Mouse (Mus musculus): Measurements from ENCODE around the gene Tmem208. TPM values are rescaled to one million over a fixed set of nuclear protein-coding genes. Genes with fewer than 3 reads are reported as not detected.

The Tmem208 gene
- total and polyA plus RNA-seq, 3 experiments = 76.2 to 133 (median 88.1) TPM

DNA sequence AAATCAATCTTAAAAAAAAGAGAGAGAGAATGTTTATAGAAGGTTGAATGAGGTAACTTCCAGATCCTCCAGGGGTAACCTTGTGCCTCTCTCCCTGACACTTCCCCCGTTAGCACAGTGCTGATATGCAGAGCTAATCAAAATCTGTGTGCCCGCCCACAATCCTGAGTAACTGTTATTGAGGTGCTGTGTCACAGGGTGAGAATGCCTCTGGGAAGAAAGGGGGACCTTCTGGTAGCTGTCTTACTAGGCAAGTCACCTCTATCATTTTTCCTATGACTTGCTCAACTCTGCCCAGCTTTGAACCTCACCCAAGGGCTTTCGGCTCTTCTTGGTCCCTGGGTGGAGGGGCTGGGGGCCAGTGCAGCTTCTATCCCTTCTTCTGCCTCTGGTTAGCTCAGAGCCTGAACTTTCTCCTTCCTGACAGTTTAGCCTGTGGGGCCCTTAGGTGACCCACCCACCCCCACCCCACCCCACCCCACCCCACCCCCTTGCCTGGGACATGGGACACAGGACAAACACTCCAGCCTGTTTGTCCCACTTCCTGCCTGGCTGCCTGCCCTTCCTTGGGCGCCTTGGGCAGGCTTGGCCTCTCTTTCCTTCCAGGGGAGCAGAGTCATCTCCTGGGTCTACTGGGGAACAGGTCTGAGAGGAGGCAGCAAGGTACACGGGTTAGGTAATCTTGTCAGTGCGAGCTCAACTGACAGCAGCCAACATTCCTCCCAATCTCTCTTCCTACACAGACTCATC is 13.9 kb downstream of the Tmem208 start:
- Histone ChIP-seq H3K4me1 (ENCODE audit: control insufficient read depth in 1 of 2, insufficient read depth in 2 of 2) (peaks cover 0 to 26% of the 10 kb centered on the region in 2 experiments; a peak in 2 of 4 replicates), H3K79me2 (replicated peaks; ENCODE audit: control insufficient read depth, extremely low read depth, insufficient read depth, poor library complexity, severe bottlenecking) (no peaks in the 10 kb centered on the region), H3K4me3 (replicated peaks in 1 of 3; ENCODE audit: low read depth in 2 of 3, low read length in 2 of 3, poor library complexity in 1 of 3) (no peak overlapping the region), H3K36me3 (replicated peaks in 1 of 2; ENCODE audit: control insufficient read depth in 1 of 2, insufficient read depth in 1 of 2, low read length in 1 of 2) (peaks cover 25 to 32% of the 10 kb centered on the region in 2 experiments), H3K27me3 (replicated peaks) (no peaks in the 10 kb centered on the region), H3K9ac (ENCODE audit: insufficient read depth, low read depth) (no peak overlapping the region), H3K4me2 (ENCODE audit: insufficient read depth, low read depth, poor library complexity, severe bottlenecking) (no peak overlapping the region), H3K9me3 (replicated peaks; ENCODE audit: low read length) (no peaks in the 10 kb centered on the region), H3K27ac (ENCODE audit: insufficient read depth, low read depth) (no peak overlapping the region)
- dilution Hi-C loops (cut with MboI; ENCODE audit: extremely low pct_ligation_motif_present, extremely low pct_unique_long_range_greater_than_20kb, low sequenced_read_pairs) = no loop called here
- no peak for DNase-seq (ENCODE audit: extremely low read depth)
- in situ Hi-C loops (cut with MboI; ENCODE audit: low pct_ligation_motif_present, low pct_unique_long_range_greater_than_20kb, low sequenced_read_pairs) = no loop called here
- TF ChIP-seq MAFK (IDR thresholded peaks at IDR 0.05; ENCODE audit: insufficient replicate concordance, low read length) (no peak), CHD2 (IDR thresholded peaks at IDR 0.05; ENCODE audit: low read length) (no peak), JUND (conservative IDR thresholded peaks at IDR 0.05; ENCODE audit: low read depth, low read length) (no peak), USF2 (conservative IDR thresholded peaks at IDR 0.05; ENCODE audit: low read depth, low read length) (no peak), MEF2A (IDR thresholded peaks at IDR 0.05; ENCODE audit: borderline replicate concordance, low read depth, low read length) (no peak), HCFC1 (IDR thresholded peaks at IDR 0.05; ENCODE audit: low read depth, low read length) (no peak), ETS1 (conservative IDR thresholded peaks at IDR 0.05; ENCODE audit: low read depth, low read length) (no peak)

DNA sequence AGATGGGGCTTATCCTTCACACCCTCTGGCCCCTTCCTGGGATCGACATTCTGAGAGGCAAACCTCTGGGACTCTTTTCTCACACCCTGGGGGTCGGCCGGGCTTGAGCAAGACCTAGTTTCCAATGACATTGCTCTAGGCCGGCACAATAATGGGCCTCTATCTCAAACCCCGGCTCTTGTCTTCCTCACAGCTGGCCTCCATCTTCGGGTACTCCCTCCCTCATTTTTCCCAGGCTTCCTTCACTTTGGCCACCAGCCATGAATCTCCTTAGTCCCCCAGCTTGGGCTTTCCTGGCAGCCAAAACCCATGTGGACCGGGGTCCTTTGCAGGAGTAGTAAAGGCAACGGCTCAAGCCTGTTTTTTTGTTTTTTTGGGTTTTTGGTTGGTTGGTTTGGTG is 15.2 kb downstream of the Tmem208 start:
- H3K27me3 ChIP-seq (replicated peaks) = no peaks in the 10 kb centered on the region
- H3K9me3 ChIP-seq (replicated peaks; ENCODE audit: low read length) = no peaks in the 10 kb centered on the region
- H3K9ac ChIP-seq (ENCODE audit: insufficient read depth, low read depth) = no peak overlapping the region
- in situ Hi-C loops (cut with MboI; ENCODE audit: low pct_ligation_motif_present, low pct_unique_long_range_greater_than_20kb, low sequenced_read_pairs) (no loop called here), dilution Hi-C loops (cut with MboI; ENCODE audit: extremely low pct_ligation_motif_present, extremely low pct_unique_long_range_greater_than_20kb, low sequenced_read_pairs) (no loop called here)
- H3K4me2 ChIP-seq (ENCODE audit: insufficient read depth, low read depth, poor library complexity, severe bottlenecking) = no peak overlapping the region
- no peak overlapping the region for H3K4me3 ChIP-seq (replicated peaks in 1 of 3; ENCODE audit: low read depth in 2 of 3, low read length in 2 of 3, poor library complexity in 1 of 3)
- no peak for DNase-seq (ENCODE audit: extremely low read depth)
- peaks cover 13 to 19% of the 10 kb centered on the region in 2 experiments for H3K36me3 ChIP-seq (replicated peaks in 1 of 2; ENCODE audit: control insufficient read depth in 1 of 2, insufficient read depth in 1 of 2, low read length in 1 of 2)
- no peak overlapping the region for H3K27ac ChIP-seq (ENCODE audit: insufficient read depth, low read depth)
- no peaks in the 10 kb centered on the region; the same call in 1 of the 2 replicates for H3K79me2 ChIP-seq (replicated peaks; ENCODE audit: control insufficient read depth, extremely low read depth, insufficient read depth, poor library complexity, severe bottlenecking)
- TF ChIP-seq PAX5 (IDR thresholded peaks at IDR 0.05; ENCODE audit: low read length) (no peak), POLR2A (IDR thresholded peaks at IDR 0.05; ENCODE audit: low read depth, low read length) (no peak), NELFE (IDR thresholded peaks at IDR 0.05; ENCODE audit: low read depth, low read length) (no peak), E2F4 (IDR thresholded peaks at IDR 0.05; ENCODE audit: insufficient replicate concordance, low read depth, low read length) (no peak), ELF1 (IDR thresholded peaks at IDR 0.05; ENCODE audit: low read depth, low read length) (no peak), RAD21 (IDR thresholded peaks at IDR 0.05; ENCODE audit: low read depth, low read length) (no peak), EP300 (IDR thresholded peaks at IDR 0.05; ENCODE audit: low read length) (no peak), HCFC1 (IDR thresholded peaks at IDR 0.05; ENCODE audit: low read depth, low read length) (no peak), SIN3A (IDR thresholded peaks at IDR 0.05; ENCODE audit: low read length) (no peak)
- peaks cover 11 to 39% of the 10 kb centered on the region in 2 experiments for H3K4me1 ChIP-seq (ENCODE audit: control insufficient read depth in 1 of 2, insufficient read depth in 2 of 2)
